In the genomic region with DNA sequence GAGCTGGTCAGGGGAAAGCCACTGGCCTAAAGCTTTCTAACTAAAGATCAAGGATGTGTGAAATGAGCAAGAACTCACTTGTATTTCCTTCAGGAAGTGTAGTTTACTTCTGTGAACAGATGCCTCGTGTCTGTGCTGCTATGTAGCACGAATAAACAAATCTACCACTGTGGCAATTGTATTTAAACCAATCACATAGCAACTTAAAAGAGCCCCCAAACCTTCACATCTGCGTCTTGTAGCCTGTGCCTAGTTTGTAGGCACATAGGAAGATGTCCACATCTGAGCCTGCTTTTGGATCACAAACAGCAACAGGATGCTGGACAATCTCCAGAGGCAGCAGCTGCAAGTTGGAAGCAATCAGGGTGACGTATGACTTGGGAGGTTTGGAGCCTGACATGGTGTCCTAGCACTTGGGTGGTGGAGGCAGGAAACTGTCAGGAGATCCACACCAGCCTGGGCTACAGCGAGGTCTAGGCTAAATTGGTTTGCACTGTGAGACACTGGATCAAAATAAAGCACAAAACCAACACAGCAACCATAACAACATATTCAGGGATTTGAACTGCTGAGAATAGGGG, we compare ENCODE assay signal across 10 mouse cellular contexts. TPM values are rescaled to one million over a fixed set of nuclear protein-coding genes. Genes with fewer than 3 reads are reported as not detected.
DNase-seq lines count a peak whose midpoint lies in the region.
"Had no signal": no experiment of that assay in that cellular context is flagged by ENCODE, and none has a peak within 500 bp of the region (broad histone marks: within the 10 kb centered on the region; RNA-seq: fewer than 3 reads in every experiment).

No protein-coding gene starts in this region.

- peak; percentile 31 to 37 for DNase-seq in gastrocnemius, adult 8-10 months (ENCODE audit: low spot score in 2 of 2)
- peak; percentile 81 to 86 for DNase-seq in heart, adult 9 months (ENCODE audit: low spot score in 2 of 2)
- DNase-seq in kidney, adult 8-10 months: peak; percentile 43 to 46
- DNase-seq in lung, postnatal 10 days: peak; percentile 91
- no peak for DNase-seq in thymus, postnatal 36 days
- no peak for DNase-seq in ovary, postnatal 14 days (ENCODE audit: low spot score)
- DNase-seq in embryo, embryonic 10.5 days (ENCODE audit: low spot score): no peak
- DNase-seq: adrenal gland, postnatal 14 days; thymus, postnatal 25 days had no signal

RNA-seq across cellular contexts. Expression of gene Gucy2c, which starts 7.9 kb away (rescaled TPM):
- not detected for total RNA-seq in gastrocnemius, adult 8-10 months (2022)
- total RNA-seq: G1E had no signal

RNA-seq across cellular contexts. Expression of gene Hist4h4, which starts 14.7 kb away (rescaled TPM):
- 1 to 10 TPM; 4.0 to 6.0 (median 4.1) TPM for total RNA-seq in gastrocnemius, adult 8-10 months (2022)

RNA-seq across cellular contexts. Expression of gene H2afj, which starts 18.6 kb away (rescaled TPM):
- total RNA-seq in gastrocnemius, adult 8-10 months (2022): 10 to 100 TPM; 11.4 to 17.2 (median 14.3) TPM

RNA-seq across cellular contexts. Expression of gene BC049715, which starts 37.9 kb away (rescaled TPM):
- under 1 TPM in 2 of 4 experiments, not detected in 2; 0.07 to 0.08 TPM for total RNA-seq in gastrocnemius, adult 8-10 months (2022)

RNA-seq across cellular contexts. Expression of gene Wbp11, which starts 38.6 kb away (rescaled TPM):
- 10 to 100 TPM; 44.7 to 49.8 (median 45.5) TPM for total RNA-seq in gastrocnemius, adult 8-10 months (2022)

Comparison
In these comparisons a context has a peak if more than half of its experiments do, and no peak if none do; other contexts are left out.
1. DNase-seq: peak in gastrocnemius, adult 8-10 months (2 of 2), heart, adult 9 months (2 of 2), kidney, adult 8-10 months (2 of 2) and lung, postnatal 10 days (single experiment); none in thymus, postnatal 36 days (0 of 2), ovary, postnatal 14 days (single experiment) and embryo, embryonic 10.5 days (single experiment).